Mouse (Mus musculus): ENCODE results near the gene Mmel1.

Gene Mmel1

GRCm38 (mm10) chr4:154864271-154864771 lies 5.1 kb upstream of the Mmel1 start:
- DNase-seq (ENCODE audit: low read depth, low spot score), result peak; percentile 78

- no peak for DNase-seq (ENCODE audit: low read depth, low spot score)
Measured at GRCm38 (mm10) chr4:154864961-154865760, 4.2 kb upstream of the Mmel1 start.

- no peak for DNase-seq (ENCODE audit: low read depth, low spot score)
Measured at GRCm38 (mm10) chr4:154866391-154866790, 3.0 kb upstream of the Mmel1 start.

GRCm38 (mm10) chr4:154867257-154867656 lies 2.1 kb upstream of the Mmel1 start:
- DNase-seq (ENCODE audit: low read depth, low spot score), result no peak

GRCm38 (mm10) chr4:154870721-154871120 lies 1.3 kb downstream of the Mmel1 start:
- no peak for DNase-seq (ENCODE audit: low read depth, low spot score)

GRCm38 (mm10) chr4:154871757-154872251 lies 2.4 kb downstream of the Mmel1 start:
- no peak for DNase-seq (ENCODE audit: low read depth, low spot score)

GRCm38 (mm10) chr4:154873186-154873585 lies 3.8 kb downstream of the Mmel1 start:
- DNase-seq (ENCODE audit: low read depth, low spot score), result no peak

GRCm38 (mm10) chr4:154877864-154878548 lies 8.6 kb downstream of the Mmel1 start:
- peak; percentile 87 for DNase-seq (ENCODE audit: low read depth, low spot score)

- no peak for DNase-seq (ENCODE audit: low read depth, low spot score)
Measured at GRCm38 (mm10) chr4:154880730-154881129, 11.3 kb downstream of the Mmel1 start.

GRCm38 (mm10) chr4:154882014-154882659 lies 12.8 kb downstream of the Mmel1 start:
- DNase-seq (ENCODE audit: low read depth, low spot score), result no peak

- no peak for DNase-seq (ENCODE audit: low read depth, low spot score)
Measured at GRCm38 (mm10) chr4:154885416-154885815, 16.0 kb downstream of the Mmel1 start.

- no peak for DNase-seq (ENCODE audit: low read depth, low spot score)
Measured at GRCm38 (mm10) chr4:154886876-154887592, 17.6 kb downstream of the Mmel1 start.

GRCm38 (mm10) chr4:154887593-154888250 lies 18.3 kb downstream of the Mmel1 start:
- no peak for DNase-seq (ENCODE audit: low read depth, low spot score)

GRCm38 (mm10) chr4:154890887-154891286 lies 21.5 kb downstream of the Mmel1 start:
- DNase-seq (ENCODE audit: low read depth, low spot score), result no peak

GRCm38 (mm10) chr4:154895549-154895948 lies 26.2 kb downstream of the Mmel1 start:
- no peak for DNase-seq (ENCODE audit: low read depth, low spot score)

- DNase-seq (ENCODE audit: low read depth, low spot score), result no peak
Measured at GRCm38 (mm10) chr4:154897676-154898465, 28.5 kb downstream of the Mmel1 start.

GRCm38 (mm10) chr4:154898506-154899446 lies 29.4 kb downstream of the Mmel1 start, which contains the start of gene Fam213b:
Fam213b (minus strand) TSS chr4:154899135.
- peak; percentile 83 for DNase-seq (ENCODE audit: low read depth, low spot score)

GRCm38 (mm10) chr4:154902371-154902770 lies 33.0 kb downstream of the Mmel1 start:
- DNase-seq (ENCODE audit: low read depth, low spot score), result no peak

All from brain, embryonic 18.5 days (tissue).